Mouse (Mus musculus) E14TG2a.4 (cell line): ENCODE results near the gene Tstd2.

Experiments
- CTCF ChIP-seq: conservative IDR thresholded peaks from 2 replicates; pipeline ENCODE4 v1.5.1; 2014; ENCODE audit warnings: low read length
- NANOG ChIP-seq: IDR thresholded peaks from 2 replicates; pipeline ENCODE4 v1.6.1; 2014; ENCODE audit warnings: borderline replicate concordance, low read length, mixed read lengths

GRCm38 (mm10) chr4:46092429-46093076 is 45.9 kb downstream of the Tstd2 start:
- TF ChIP-seq CTCF (no peak), NANOG (no peak)
